Mouse (Mus musculus) liver, embryonic 13.5 days (tissue): ENCODE results near the gene Fam122b. TPM values are rescaled to one million over a fixed set of nuclear protein-coding genes. Genes with fewer than 3 reads are reported as not detected.

ENCODE experiments used
- ATAC-seq: fragments of 200-750 bp; cut with Nextera tagmentation; 2 replicates; pipeline ENCODE4 v1.8.0; 2017; ENCODE audit warnings: low read depth, mild to moderate bottlenecking, moderate number of reproducible peaks, moderate library complexity
- DNase-seq: peaks from one replicate; pipeline ENCODE4 v3.0.0; 2022
- H3K27ac ChIP-seq: fragments of 300-500 bp; sonication (generic); 2 replicates; pipeline ENCODE4 v1.5.1; 2015; ENCODE audit warnings: moderate library complexity, mild to moderate bottlenecking, inconsistent platforms
- H3K27me3 ChIP-seq: fragments of 300-500 bp; sonication (generic); 2 replicates; pipeline ENCODE4 v1.6.1; 2015; ENCODE audit warnings: mild to moderate bottlenecking, inconsistent platforms
- H3K36me3 ChIP-seq: fragments of 300-500 bp; sonication (generic); 2 replicates; pipeline ENCODE4 v1.6.1; 2015; ENCODE audit warnings: mild to moderate bottlenecking, inconsistent platforms
- H3K4me1 ChIP-seq: fragments of 300-500 bp; sonication (generic); replicated peaks from 2 replicates; pipeline ENCODE4 v1.6.1; 2015; ENCODE audit warnings: inconsistent platforms
- H3K4me2 ChIP-seq: fragments of 300-500 bp; sonication (generic); 2 replicates; pipeline ENCODE4 v1.6.1; 2015; ENCODE audit warnings: inconsistent platforms, mild to moderate bottlenecking, moderate library complexity
- H3K4me3 ChIP-seq: fragments of 300-500 bp; sonication (generic); replicated peaks from 2 replicates; pipeline ENCODE4 v1.5.1; 2015; ENCODE audit warnings: mild to moderate bottlenecking, inconsistent platforms
- H3K9ac ChIP-seq: fragments of 300-500 bp; sonication (generic); 2 replicates; pipeline ENCODE4 v1.6.1; 2015; ENCODE audit warnings: mild to moderate bottlenecking, inconsistent platforms
- H3K9me3 ChIP-seq: fragments of 300-500 bp; sonication (generic); replicated peaks from 2 replicates; pipeline ENCODE4 v1.6.1; 2016; ENCODE audit warnings: inconsistent platforms
- WGBS: fragments of 180-500 bp; shearing (Covaris S2); methylation state at CpG from one replicate; pipeline ENCODE4 v1.1.7; 2015; ENCODE audit not compliant: insufficient replicate concordance; 5-methylcytosine and 5-hydroxymethylcytosine counted together
- polyA plus RNA-seq: library from polyadenylated mRNA; unstranded; fragments of >200 nt; fragmentation: Nextera tagmentation; extraction: Ambion mirVana; gene quantifications from 2 replicates; pipeline ENCODE4 v1.2.1, GENCODE M21; 2015

Gene Fam122b
- polyA plus RNA-seq, 1 experiment from 2014 or later: 4.8 TPM

- H3K27me3 ChIP-seq: no peaks in the 10 kb centered on the region
- no peak overlapping the region for H3K4me2 ChIP-seq
- no peak overlapping the region for H3K27ac ChIP-seq
- DNase-seq (no peak), ATAC-seq (no peak)
- no peaks in the 10 kb centered on the region for H3K36me3 ChIP-seq
- no peaks in the 10 kb centered on the region for H3K9me3 ChIP-seq
- 58% methylated on average over 5 of the region's 5 CpGs for WGBS
- H3K4me1 ChIP-seq: no peaks in the 10 kb centered on the region
- H3K9ac ChIP-seq: no peak overlapping the region
- no peak overlapping the region for H3K4me3 ChIP-seq
Measured at GRCm38 (mm10) chrX:53196392-53196791, 73.2 kb downstream of the Fam122b start.

Other genes starting within 250 kb of the Fam122b start
- gene Plac1, start 29.7 kb downstream of the Fam122b start, polyA plus RNA-seq: 1.8 and 1.9 TPM in 2 replicates
- gene Fam122c, start 3.6 kb upstream of the Fam122b start, polyA plus RNA-seq: not detected in 2 replicates
- 38.5 and 48.3 TPM in 2 replicates for gene Mospd1, start 100.7 kb upstream of the Fam122b start, polyA plus RNA-seq
- gene Etd, start 165.1 kb upstream of the Fam122b start, polyA plus RNA-seq: not detected in 2 replicates